Mouse (Mus musculus): ENCODE results near the gene Tra2a. TPM values are rescaled to one million over a fixed set of nuclear protein-coding genes. Genes with fewer than 3 reads are reported as not detected.
A peak's percentile ranks its signal among the peaks of the same experiment; 100 is the strongest.

Tra2a gene
- polyA plus RNA-seq, 1 experiment = 26.5 TPM

GRCm38 (mm10) chr6:49225728-49226123 is 38.1 kb downstream of the Tra2a start:
- H3K4me2 ChIP-seq (ENCODE audit: low read depth) = no peak overlapping the region
- H3K4me3 ChIP-seq = no peak overlapping the region
- H3K27me3 ChIP-seq (ENCODE audit: control insufficient read depth, insufficient read depth, insufficient read length) = peaks cover 48% of the 10 kb centered on the region
- TF ChIP-seq SRF (IDR thresholded peaks at IDR 0.05; ENCODE audit: control insufficient read depth, insufficient read length, low read depth) = no peak
- TF ChIP-seq USF1 (IDR thresholded peaks at IDR 0.05; ENCODE audit: low read depth) = no peak
- no peak for TF ChIP-seq TCF12 (IDR thresholded peaks at IDR 0.05; ENCODE audit: insufficient read depth, poor library complexity, severe bottlenecking)
- no peak for TF ChIP-seq POLR2A (IDR thresholded peaks at IDR 0.05; ENCODE audit: insufficient read length, low read depth)
- TF ChIP-seq MYOD1 (IDR thresholded peaks at IDR 0.05; ENCODE audit: control insufficient read depth in 1 of 3, insufficient read length in 2 of 3, low read depth in 2 of 3) = no peak
- no peak for TF ChIP-seq E2F4 (IDR thresholded peaks at IDR 0.05; ENCODE audit: insufficient read depth)
- no peak for TF ChIP-seq MYOG (IDR thresholded peaks at IDR 0.05; ENCODE audit: control insufficient read depth in 1 of 3, insufficient read depth in 1 of 3, insufficient read length in 2 of 3, low read depth in 2 of 3)
- TF ChIP-seq REST (IDR thresholded peaks at IDR 0.05; ENCODE audit: insufficient read depth, insufficient read length) = no peak
- TF ChIP-seq MAX (IDR thresholded peaks at IDR 0.05; ENCODE audit: low read depth) = no peak
- no peak for TF ChIP-seq TCF3 (IDR thresholded peaks at IDR 0.05; ENCODE audit: insufficient read length, low read depth)
- no peak for TF ChIP-seq CEBPB (IDR thresholded peaks at IDR 0.05; ENCODE audit: insufficient read depth, poor library complexity, severe bottlenecking)
- TF ChIP-seq POLR2AphosphoS2 (IDR thresholded peaks at IDR 0.05; ENCODE audit: insufficient read length, low read depth) = no peak
- no peak overlapping the region for H3ac ChIP-seq (ENCODE audit: control insufficient read depth, insufficient read length)
- no peaks in the 10 kb centered on the region for H3K79me2 ChIP-seq (ENCODE audit: control insufficient read depth, insufficient read depth)
- no peaks in the 10 kb centered on the region for H3K36me3 ChIP-seq (ENCODE audit: control insufficient read depth, insufficient read depth)

- H3K4me2 ChIP-seq (ENCODE audit: low read depth) = no peak overlapping the region
- peak in 2 of 3 experiments; percentile 55 to 79 for TF ChIP-seq MYOG (IDR thresholded peaks at IDR 0.05; ENCODE audit: control insufficient read depth in 1 of 3, insufficient read depth in 1 of 3, insufficient read length in 2 of 3, low read depth in 2 of 3)
- peak in 2 of 3 experiments; percentile 86 to 95 for TF ChIP-seq MYOD1 (IDR thresholded peaks at IDR 0.05; ENCODE audit: control insufficient read depth in 1 of 3, insufficient read length in 2 of 3, low read depth in 2 of 3)
- no peak for TF ChIP-seq TCF12 (IDR thresholded peaks at IDR 0.05; ENCODE audit: insufficient read depth, poor library complexity, severe bottlenecking)
Measured at GRCm38 (mm10) chr6:49224923-49225727, 38.7 kb downstream of the Tra2a start.

GRCm38 (mm10) chr6:49221906-49222305 is 41.9 kb downstream of the Tra2a start:
- no peaks in the 10 kb centered on the region for H3K36me3 ChIP-seq (ENCODE audit: control insufficient read depth, insufficient read depth)
- no peak for TF ChIP-seq TCF12 (IDR thresholded peaks at IDR 0.05; ENCODE audit: insufficient read depth, poor library complexity, severe bottlenecking)
- TF ChIP-seq USF1 (IDR thresholded peaks at IDR 0.05; ENCODE audit: low read depth) = no peak
- TF ChIP-seq MYOD1 (IDR thresholded peaks at IDR 0.05; ENCODE audit: control insufficient read depth in 1 of 3, insufficient read length in 2 of 3, low read depth in 2 of 3) = no peak
- TF ChIP-seq MYOG (IDR thresholded peaks at IDR 0.05; ENCODE audit: control insufficient read depth in 1 of 3, insufficient read depth in 1 of 3, insufficient read length in 2 of 3, low read depth in 2 of 3) = no peak
- TF ChIP-seq REST (IDR thresholded peaks at IDR 0.05; ENCODE audit: insufficient read depth, insufficient read length) = no peak
- no peak for TF ChIP-seq TCF3 (IDR thresholded peaks at IDR 0.05; ENCODE audit: insufficient read length, low read depth)
- TF ChIP-seq POLR2A (IDR thresholded peaks at IDR 0.05; ENCODE audit: insufficient read length, low read depth) = no peak
- no peak for TF ChIP-seq E2F4 (IDR thresholded peaks at IDR 0.05; ENCODE audit: insufficient read depth)
- no peak for TF ChIP-seq SRF (IDR thresholded peaks at IDR 0.05; ENCODE audit: control insufficient read depth, insufficient read length, low read depth)
- no peak for TF ChIP-seq MAX (IDR thresholded peaks at IDR 0.05; ENCODE audit: low read depth)
- no peaks in the 10 kb centered on the region for H3K79me2 ChIP-seq (ENCODE audit: control insufficient read depth, insufficient read depth)
- H3K4me3 ChIP-seq = no peak overlapping the region
- peaks cover 52% of the 10 kb centered on the region for H3K27me3 ChIP-seq (ENCODE audit: control insufficient read depth, insufficient read depth, insufficient read length)
- no peak overlapping the region for H3K4me2 ChIP-seq (ENCODE audit: low read depth)
- no peak overlapping the region for H3ac ChIP-seq (ENCODE audit: control insufficient read depth, insufficient read length)

More at GRCm38 (mm10) chr6:49224923-49225727, 38.7 kb downstream of the Tra2a start:
- no peaks in the 10 kb centered on the region for H3K36me3 ChIP-seq (ENCODE audit: control insufficient read depth, insufficient read depth)
- no peaks in the 10 kb centered on the region for H3K79me2 ChIP-seq (ENCODE audit: control insufficient read depth, insufficient read depth)
- no peak overlapping the region for H3K4me3 ChIP-seq
- H3ac ChIP-seq (ENCODE audit: control insufficient read depth, insufficient read length) = no peak overlapping the region
- H3K27me3 ChIP-seq (ENCODE audit: control insufficient read depth, insufficient read depth, insufficient read length) = peaks cover 51% of the 10 kb centered on the region

GRCm38 (mm10) chr6:49219920-49220604 is 43.8 kb downstream of the Tra2a start:
- Histone ChIP-seq H3ac (ENCODE audit: control insufficient read depth, insufficient read length) (no peak overlapping the region), H3K79me2 (ENCODE audit: control insufficient read depth, insufficient read depth) (no peaks in the 10 kb centered on the region), H3K36me3 (ENCODE audit: control insufficient read depth, insufficient read depth) (no peaks in the 10 kb centered on the region), H3K27me3 (ENCODE audit: control insufficient read depth, insufficient read depth, insufficient read length) (peaks cover 47% of the 10 kb centered on the region), H3K4me3 (no peak overlapping the region), H3K4me2 (ENCODE audit: low read depth) (no peak overlapping the region)
- TF ChIP-seq TCF12 (IDR thresholded peaks at IDR 0.05; ENCODE audit: insufficient read depth, poor library complexity, severe bottlenecking) = no peak

- no peak overlapping the region for H3K4me2 ChIP-seq (ENCODE audit: low read depth)
- H3K4me3 ChIP-seq = no peak overlapping the region
- H3K27me3 ChIP-seq (ENCODE audit: control insufficient read depth, insufficient read depth, insufficient read length) = peaks cover 49% of the 10 kb centered on the region
- H3K79me2 ChIP-seq (ENCODE audit: control insufficient read depth, insufficient read depth) = no peaks in the 10 kb centered on the region
- H3K36me3 ChIP-seq (ENCODE audit: control insufficient read depth, insufficient read depth) = no peaks in the 10 kb centered on the region
- no peak overlapping the region for H3ac ChIP-seq (ENCODE audit: control insufficient read depth, insufficient read length)
- TF ChIP-seq MAX (IDR thresholded peaks at IDR 0.05; ENCODE audit: low read depth) = no peak
- no peak for TF ChIP-seq TCF12 (IDR thresholded peaks at IDR 0.05; ENCODE audit: insufficient read depth, poor library complexity, severe bottlenecking)
- TF ChIP-seq POLR2A (IDR thresholded peaks at IDR 0.05; ENCODE audit: insufficient read length, low read depth) = no peak
- no peak for TF ChIP-seq CEBPB (IDR thresholded peaks at IDR 0.05; ENCODE audit: insufficient read depth, poor library complexity, severe bottlenecking)
- no peak for TF ChIP-seq SRF (IDR thresholded peaks at IDR 0.05; ENCODE audit: control insufficient read depth, insufficient read length, low read depth)
- TF ChIP-seq POLR2AphosphoS2 (IDR thresholded peaks at IDR 0.05; ENCODE audit: insufficient read length, low read depth) = no peak
- no peak for TF ChIP-seq USF1 (IDR thresholded peaks at IDR 0.05; ENCODE audit: low read depth)
- TF ChIP-seq REST (IDR thresholded peaks at IDR 0.05; ENCODE audit: insufficient read depth, insufficient read length) = no peak
- no peak for TF ChIP-seq MYOD1 (IDR thresholded peaks at IDR 0.05; ENCODE audit: control insufficient read depth in 1 of 3, insufficient read length in 2 of 3, low read depth in 2 of 3)
- no peak for TF ChIP-seq MYOG (IDR thresholded peaks at IDR 0.05; ENCODE audit: control insufficient read depth in 1 of 3, insufficient read depth in 1 of 3, insufficient read length in 2 of 3, low read depth in 2 of 3)
- no peak for TF ChIP-seq E2F4 (IDR thresholded peaks at IDR 0.05; ENCODE audit: insufficient read depth)
- no peak for TF ChIP-seq TCF3 (IDR thresholded peaks at IDR 0.05; ENCODE audit: insufficient read length, low read depth)
Measured at GRCm38 (mm10) chr6:49219001-49219560, 44.8 kb downstream of the Tra2a start.
